Mouse (Mus musculus) hindbrain, embryonic 11.5 days (tissue): ENCODE measurements around the gene Lpo. TPM values are rescaled to one million over a fixed set of nuclear protein-coding genes. Genes with fewer than 3 reads are reported as not detected.
"Not testable (repeated sequence)": the region's sequence is repeated elsewhere in the genome, so short reads cannot be mapped to it uniquely, and the experiment has no call there.

ENCODE experiments used
- ATAC-seq: fragments of 200-750 bp; cut with Nextera tagmentation; 2 replicates; pipeline ENCODE4 v1.8.0; 2017; ENCODE audit warnings: mild to moderate bottlenecking, moderate TSS enrichment, moderate library complexity; ENCODE audit not compliant: low FRiP score
- DNase-seq: peaks from one replicate; pipeline ENCODE4 v3.0.0-alpha.2; 2015; ENCODE audit warnings: low spot score
- H3K27ac ChIP-seq: fragments of 300-500 bp; sonication (generic); 2 replicates; pipeline ENCODE4 v1.5.1; 2014; ENCODE audit warnings: mild to moderate bottlenecking, low read depth, low read length
- H3K27me3 ChIP-seq: fragments of 300-500 bp; sonication (generic); 2 replicates; pipeline ENCODE4 v1.6.1; 2014; ENCODE audit warnings: mild to moderate bottlenecking, low read length, moderate library complexity, mixed read lengths; ENCODE audit not compliant: control insufficient read depth, insufficient read depth
- H3K36me3 ChIP-seq: fragments of 300-500 bp; sonication (generic); 2 replicates; pipeline ENCODE4 v1.6.1; 2014; ENCODE audit warnings: mild to moderate bottlenecking, low read length, moderate library complexity, mixed read lengths; ENCODE audit not compliant: control insufficient read depth, insufficient read depth
- H3K4me1 ChIP-seq: fragments of 300-500 bp; sonication (generic); replicated peaks from 2 replicates; pipeline ENCODE4 v1.6.1; 2014; ENCODE audit warnings: low read length, mixed read lengths; ENCODE audit not compliant: control insufficient read depth, insufficient read depth
- H3K4me2 ChIP-seq: fragments of 300-500 bp; sonication (generic); replicated peaks from 2 replicates; pipeline ENCODE4 v1.6.1; 2014; ENCODE audit warnings: mild to moderate bottlenecking, low read depth, low read length
- H3K4me3 ChIP-seq: fragments of 300-500 bp; sonication (generic); 2 replicates; pipeline ENCODE4 v1.5.1; 2014; ENCODE audit warnings: low read depth, low read length
- H3K9ac ChIP-seq: fragments of 300-500 bp; sonication (generic); 2 replicates; pipeline ENCODE4 v1.6.1; 2014; ENCODE audit warnings: low read depth, low read length
- H3K9me3 ChIP-seq: fragments of 300-500 bp; sonication (generic); 2 replicates; pipeline ENCODE4 v1.6.1; 2016; ENCODE audit warnings: low read length; ENCODE audit not compliant: control insufficient read depth
- WGBS: fragments of 180-500 bp; shearing (Covaris S2); extraction: QIAGEN DNeasy Blood & Tissue Kit; methylation state at CpG from one replicate; pipeline ENCODE4 v1.1.7; 2014; 5-methylcytosine and 5-hydroxymethylcytosine counted together
- polyA plus RNA-seq: library from polyadenylated mRNA; unstranded; fragments of >200 nt; fragmentation: Nextera tagmentation; extraction: Ambion mirVana; gene quantifications from 2 replicates; pipeline ENCODE4 v1.2.1, GENCODE M21; 2014

Gene Lpo
- 0.70 and 0.73 TPM in 2 replicates for polyA plus RNA-seq

GRCm38 (mm10) chr11:87828239-87828900 lies at the start of gene Lpo:
TSS of gene Lpo (minus strand) at chr11:87828289.
- 39% methylated on average over 10 of the region's 10 CpGs for WGBS
- Histone ChIP-seq H3K9me3 (no peaks in the 10 kb centered on the region), H3K4me3 (no peak within 1 kb of the TSS), H3K36me3 (no peaks in the 10 kb centered on the region), H3K27ac (no peak within 1 kb of the TSS), H3K4me2 (no peak within 1 kb of the TSS), H3K27me3 (no peaks in the 10 kb centered on the region), H3K9ac (no peak within 1 kb of the TSS), H3K4me1 (no peaks in the 10 kb centered on the region; the same call in 1 of the 2 replicates)
- DNase-seq = peak; percentile 27
- no peak for ATAC-seq

- H3K27me3 ChIP-seq = no peaks in the 10 kb centered on the region
- 83% methylated on average over 6 of the region's 6 CpGs for WGBS
- no peaks in the 10 kb centered on the region for H3K4me1 ChIP-seq
- no peak for DNase-seq
- H3K9ac ChIP-seq = no peak within 1 kb of the TSS
- H3K9me3 ChIP-seq = no peaks in the 10 kb centered on the region
- ATAC-seq = no peak
- H3K4me3 ChIP-seq = no peak within 1 kb of the TSS
- H3K27ac ChIP-seq = no peak within 1 kb of the TSS
- no peak within 1 kb of the TSS for H3K4me2 ChIP-seq
- H3K36me3 ChIP-seq = no peaks in the 10 kb centered on the region
These were observed 47.3 kb upstream of the Lpo start, which contains the start of gene Epx for GRCm38 (mm10) chr11:87875436-87875835. TSS of gene Epx (minus strand) at chr11:87875536.

GRCm38 (mm10) chr11:87871766-87872165 lies 43.7 kb upstream of the Lpo start:
- no peaks in the 10 kb centered on the region for H3K9me3 ChIP-seq
- H3K27me3 ChIP-seq = no peaks in the 10 kb centered on the region
- DNase-seq (no peak), ATAC-seq (no peak)
- H3K36me3 ChIP-seq = no peaks in the 10 kb centered on the region
- WGBS = 64% methylated on average over 8 of the region's 8 CpGs
- H3K4me3 ChIP-seq = no peak overlapping the region
- H3K4me2 ChIP-seq = no peak overlapping the region
- no peaks in the 10 kb centered on the region for H3K4me1 ChIP-seq
- no peak overlapping the region for H3K9ac ChIP-seq
- H3K27ac ChIP-seq = no peak overlapping the region

- 75% methylated on average over 2 of the region's 2 CpGs for WGBS
- Histone ChIP-seq H3K27me3 (no peaks in the 10 kb centered on the region), H3K4me1 (no peaks in the 10 kb centered on the region), H3K9ac (no peak overlapping the region), H3K27ac (no peak overlapping the region), H3K4me2 (no peak overlapping the region), H3K9me3 (no peaks in the 10 kb centered on the region), H3K4me3 (no peak overlapping the region), H3K36me3 (no peaks in the 10 kb centered on the region)
- ATAC-seq (no peak), DNase-seq (no peak)
These were observed 42.0 kb upstream of the Lpo start for GRCm38 (mm10) chr11:87870096-87870495.

- H3K4me2 ChIP-seq, H3K9me3 ChIP-seq, ATAC-seq, H3K36me3 ChIP-seq, H3K4me3 ChIP-seq, H3K27me3 ChIP-seq, DNase-seq, H3K9ac ChIP-seq, H3K4me1 ChIP-seq, H3K27ac ChIP-seq: not testable (repeated sequence)
- 81% methylated on average over 1 of the region's 2 CpGs for WGBS
These were observed 38.8 kb upstream of the Lpo start for GRCm38 (mm10) chr11:87866891-87867290.

GRCm38 (mm10) chr11:87862805-87863204 lies 34.7 kb upstream of the Lpo start:
- no peak for DNase-seq
- H3K9ac ChIP-seq = no peak overlapping the region
- no peak overlapping the region for H3K4me3 ChIP-seq
- no peak for ATAC-seq
- 93% methylated on average over 13 of the region's 13 CpGs for WGBS
- H3K36me3 ChIP-seq = no peaks in the 10 kb centered on the region
- H3K4me1 ChIP-seq = no peaks in the 10 kb centered on the region
- no peaks in the 10 kb centered on the region for H3K9me3 ChIP-seq
- no peak overlapping the region for H3K4me2 ChIP-seq
- no peaks in the 10 kb centered on the region for H3K27me3 ChIP-seq
- H3K27ac ChIP-seq = no peak overlapping the region

- H3K27me3 ChIP-seq = no peaks in the 10 kb centered on the region
- H3K27ac ChIP-seq = no peak overlapping the region
- H3K9me3 ChIP-seq = no peaks in the 10 kb centered on the region
- ATAC-seq = no peak
- WGBS = 71% methylated on average over 9 of the region's 9 CpGs
- no peak for DNase-seq
- H3K4me1 ChIP-seq = no peaks in the 10 kb centered on the region
- H3K4me2 ChIP-seq = no peak overlapping the region
- H3K9ac ChIP-seq = no peak overlapping the region
- H3K36me3 ChIP-seq = no peaks in the 10 kb centered on the region; the same call in 1 of the 2 replicates
- no peak overlapping the region for H3K4me3 ChIP-seq
These were observed 32.3 kb upstream of the Lpo start for GRCm38 (mm10) chr11:87860426-87860825.

GRCm38 (mm10) chr11:87859273-87859672 lies 31.2 kb upstream of the Lpo start:
- Histone ChIP-seq H3K27ac (no peak overlapping the region), H3K4me3 (no peak overlapping the region), H3K4me2 (no peak overlapping the region), H3K9ac (no peak overlapping the region), H3K4me1 (no peaks in the 10 kb centered on the region), H3K9me3 (no peaks in the 10 kb centered on the region), H3K27me3 (no peaks in the 10 kb centered on the region), H3K36me3 (no peaks in the 10 kb centered on the region; the same call in 1 of the 2 replicates)
- WGBS = 94% methylated on average over 11 of the region's 11 CpGs
- DNase-seq (no peak), ATAC-seq (no peak)

GRCm38 (mm10) chr11:87854550-87854949 lies 26.5 kb upstream of the Lpo start:
- Histone ChIP-seq H3K27me3 (no peaks in the 10 kb centered on the region), H3K9me3 (no peaks in the 10 kb centered on the region), H3K27ac (no peak overlapping the region), H3K4me2 (no peak overlapping the region), H3K9ac (no peak overlapping the region), H3K4me3 (no peak overlapping the region), H3K4me1 (no peaks in the 10 kb centered on the region), H3K36me3 (no peaks in the 10 kb centered on the region; the same call in 1 of the 2 replicates)
- DNase-seq = no peak
- 90% methylated on average over 7 of the region's 7 CpGs for WGBS
- ATAC-seq = no peak
